Mouse (Mus musculus): Measurements from ENCODE around the gene Gm49361.
"Not testable (repeated sequence)": the region's sequence is repeated elsewhere in the genome, so short reads cannot be mapped to it uniquely, and the experiment has no call there.

Gm49361 gene

DNA sequence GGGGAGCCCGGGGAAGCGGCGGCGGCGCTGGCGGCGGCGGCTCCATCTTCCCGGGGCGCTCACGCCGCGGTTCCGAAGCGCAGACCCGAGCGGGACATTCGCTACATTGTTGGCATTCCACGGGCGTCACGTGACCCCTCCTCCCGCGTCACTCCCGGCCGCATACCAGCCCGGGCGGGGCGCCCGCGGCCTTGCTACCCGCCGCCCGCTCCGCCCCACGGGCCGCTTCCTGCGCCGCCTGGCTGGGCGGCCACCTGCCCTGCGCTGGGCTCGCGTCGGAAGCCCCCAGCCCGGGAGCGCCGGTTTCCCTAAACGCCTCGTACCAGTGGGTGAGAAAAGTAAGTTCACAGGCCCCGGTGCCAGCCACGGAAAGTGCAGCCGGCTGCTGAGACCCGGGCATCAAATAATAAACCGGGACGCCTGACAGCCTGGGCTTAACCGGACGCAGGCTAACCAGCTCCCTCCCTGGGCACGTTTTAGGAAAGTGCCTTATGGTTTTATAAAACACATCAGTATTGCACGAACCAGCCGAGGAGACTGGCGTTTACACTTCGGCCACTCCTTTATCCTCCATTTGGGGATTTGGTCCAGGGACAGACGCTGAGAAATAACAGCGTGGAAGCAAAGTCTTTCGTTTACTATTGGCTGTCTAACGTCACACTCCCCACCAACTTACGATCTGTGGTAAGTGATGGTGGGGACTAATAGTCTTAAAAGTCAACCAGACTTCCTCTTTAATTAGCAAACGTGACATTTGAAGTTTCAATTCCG, at the start of gene Gm49361:
Gene Gm49361, minus strand, starts transcription at position 103 of the 771 bp plus-strand sequence.
- peak; percentile 89 for DNase-seq (ENCODE audit: extremely low read depth, insufficient read length, low spot score)

DNA sequence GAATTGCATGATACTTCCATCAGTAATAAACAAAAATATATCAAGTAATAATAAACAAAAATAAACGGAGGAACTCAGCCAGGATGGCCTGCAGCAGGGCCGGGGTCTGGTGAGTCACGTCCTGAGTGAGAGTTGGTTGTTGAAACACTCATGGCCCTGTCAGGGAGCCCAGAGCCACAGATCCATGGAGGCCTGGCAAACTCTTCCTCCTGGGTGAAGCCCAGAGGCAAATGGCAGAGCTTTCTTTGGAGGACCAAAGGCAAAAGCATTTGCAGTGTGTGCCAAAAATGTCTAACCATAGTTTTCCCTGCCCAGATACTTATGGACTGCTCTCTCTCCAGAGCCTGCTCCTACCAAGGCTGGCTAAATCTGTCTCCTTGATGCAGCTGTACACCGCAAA, 45.3 kb upstream of the Gm49361 start:
- DNase-seq (ENCODE audit: extremely low read depth, insufficient read length, low spot score), result peak; percentile 60

DNA sequence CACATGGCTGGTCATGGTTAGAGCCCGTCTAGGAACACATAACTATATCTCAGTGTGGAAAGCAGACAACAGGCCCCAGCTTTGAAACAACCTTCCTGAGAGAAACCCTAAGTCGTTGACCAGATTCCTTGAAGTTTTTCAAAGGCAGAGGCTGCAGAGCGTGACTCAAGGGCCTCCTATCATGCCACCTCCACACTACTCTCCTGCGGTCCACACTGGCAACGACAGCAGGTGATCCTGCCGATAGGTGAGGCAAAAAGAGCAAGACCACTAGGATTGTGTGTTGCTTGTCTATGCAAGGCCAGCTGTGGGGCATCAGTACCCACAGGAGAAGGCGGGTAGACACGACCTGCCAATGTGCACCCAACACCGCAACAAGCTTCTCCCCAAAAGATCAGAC, 43.9 kb upstream of the Gm49361 start:
- DNase-seq (ENCODE audit: extremely low read depth, insufficient read length, low spot score), result no peak

DNA sequence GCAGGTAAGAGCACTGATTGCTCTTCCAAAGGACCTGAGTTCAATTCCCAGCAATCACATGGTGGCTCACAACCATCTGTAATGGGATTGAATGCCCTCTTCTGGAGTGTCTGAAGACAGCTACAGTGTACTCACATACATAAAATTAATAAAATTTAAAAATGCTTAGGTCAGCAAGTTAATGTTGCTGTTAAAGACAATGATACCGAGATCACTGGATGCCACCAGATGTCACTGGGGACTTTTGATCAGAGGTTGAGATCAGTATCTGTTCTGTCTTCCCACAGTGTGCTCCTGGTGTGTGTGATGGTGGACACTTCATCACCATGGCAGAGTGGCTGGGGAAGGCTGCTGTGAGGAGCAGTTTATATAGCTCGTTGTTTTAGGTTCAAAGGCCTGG, 43.4 kb upstream of the Gm49361 start:
- no peak for DNase-seq (ENCODE audit: extremely low read depth, insufficient read length, low spot score)

DNA sequence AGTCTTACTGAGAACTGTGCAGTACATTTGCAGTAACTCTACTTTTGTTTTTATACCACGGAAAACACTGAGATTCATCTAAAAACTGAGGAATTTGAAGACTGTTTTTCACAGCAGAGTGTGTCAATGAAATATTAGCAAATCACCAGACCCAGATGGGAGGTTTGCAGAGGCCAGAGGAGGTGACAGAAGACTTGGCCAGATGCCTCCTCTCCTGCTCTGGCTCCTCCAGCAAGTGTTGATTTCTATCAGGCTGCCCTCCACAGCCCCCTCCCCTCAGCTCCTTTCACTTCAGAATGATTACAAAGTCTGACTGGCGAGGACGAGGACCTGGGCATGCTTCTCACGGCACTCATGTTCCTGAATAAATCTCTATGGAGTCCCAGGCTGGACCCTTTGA, 41.5 kb upstream of the Gm49361 start:
- DNase-seq (ENCODE audit: extremely low read depth, insufficient read length, low spot score), result no peak

DNA sequence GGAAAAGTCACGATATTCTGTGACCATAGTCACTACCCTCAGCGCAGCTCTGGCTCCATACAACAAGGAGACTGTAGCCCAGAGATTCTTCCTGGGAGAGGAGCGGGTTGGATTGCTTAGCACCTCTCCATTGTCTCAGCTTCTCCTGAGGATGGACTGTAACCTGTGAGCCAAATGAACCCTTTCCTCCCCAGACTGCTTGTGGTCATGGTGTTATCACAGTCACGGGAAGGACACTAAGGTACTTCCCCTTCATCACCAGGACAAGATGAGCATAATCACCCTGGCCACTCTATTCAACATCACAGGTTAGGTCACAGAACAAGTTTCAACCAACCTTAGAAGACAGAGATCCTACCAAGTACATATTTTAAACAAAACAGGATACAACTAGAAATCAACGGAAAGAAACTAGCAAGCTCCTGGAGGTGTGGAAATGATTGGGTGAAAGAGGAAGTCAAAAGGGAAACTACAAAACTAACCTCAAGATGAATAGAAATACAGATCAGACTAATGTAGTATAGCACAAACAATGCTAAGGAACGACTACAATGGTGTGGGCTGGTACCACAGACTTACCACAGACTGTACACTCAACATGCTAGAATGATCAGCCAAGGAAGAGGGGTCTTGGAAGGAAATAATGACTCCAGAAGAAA, 26.4 kb upstream of the Gm49361 start:
- no peak for DNase-seq (ENCODE audit: extremely low read depth, insufficient read length, low spot score)

DNA sequence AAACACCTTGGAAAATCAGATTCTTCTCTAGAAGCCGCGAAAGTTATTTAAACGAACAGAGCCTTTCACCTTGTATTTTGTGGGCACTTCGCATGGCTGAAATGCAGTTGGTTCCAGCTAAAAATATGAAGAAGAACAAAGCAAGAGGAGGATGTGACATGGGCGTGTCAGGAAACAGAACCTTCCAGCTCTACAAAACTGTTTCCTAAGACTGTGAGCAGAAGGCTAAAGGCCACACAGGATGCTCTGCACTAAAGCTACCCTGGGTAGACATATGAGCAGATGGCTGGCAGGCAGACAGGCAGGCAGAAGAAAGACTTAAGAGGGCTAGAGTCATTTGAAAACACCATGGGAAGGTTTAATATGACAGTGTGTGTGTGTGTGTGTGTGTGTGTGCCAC, 23.2 kb upstream of the Gm49361 start:
- DNase-seq (ENCODE audit: extremely low read depth, insufficient read length, low spot score), result no peak

DNA sequence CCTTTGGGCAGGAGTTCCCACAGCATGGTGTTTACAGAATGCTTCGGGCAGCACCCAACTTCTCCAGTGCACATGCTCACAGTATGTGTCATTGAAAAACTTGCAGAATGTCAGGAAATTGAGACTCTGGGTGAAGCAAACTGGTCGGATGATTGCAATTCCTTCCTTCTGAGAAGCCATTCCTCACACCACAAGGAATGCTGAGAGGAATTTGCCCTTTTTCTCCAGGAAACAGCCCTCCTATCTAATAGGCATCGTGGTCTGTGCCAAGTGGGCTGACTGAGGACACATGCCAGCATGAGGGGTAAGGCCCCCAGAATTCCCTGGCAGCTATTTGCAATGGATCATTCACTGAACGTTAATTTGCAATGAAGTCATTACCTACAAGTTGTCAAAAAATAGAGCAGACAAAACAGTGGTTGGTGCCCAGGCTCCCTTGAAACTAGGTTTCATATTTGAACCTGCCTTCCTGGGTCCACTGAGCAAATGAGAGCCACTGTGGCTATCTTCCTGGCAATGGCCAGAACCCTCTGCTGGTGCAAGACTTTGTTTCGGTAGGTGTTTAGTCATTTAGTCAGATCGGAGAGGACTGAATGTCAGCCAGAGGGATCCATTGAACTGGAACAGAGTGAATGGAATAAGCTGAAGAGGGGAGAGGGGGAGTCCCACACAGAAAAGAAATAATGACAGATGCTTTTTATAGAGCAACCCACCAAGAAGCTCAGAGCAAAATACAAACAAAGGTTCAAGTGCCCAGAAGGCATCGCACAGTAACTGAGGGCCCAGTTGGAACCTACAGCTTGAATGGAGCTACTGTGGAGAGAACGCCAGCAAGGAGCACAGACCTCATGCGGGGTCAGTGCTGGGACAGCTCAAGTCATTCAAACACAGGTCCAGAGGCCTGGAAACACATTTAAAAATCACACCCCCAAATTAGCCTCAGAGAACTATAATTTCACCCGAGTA, 14.8 kb upstream of the Gm49361 start:
- peak; percentile 75 for DNase-seq (ENCODE audit: extremely low read depth, insufficient read length, low spot score)

DNA sequence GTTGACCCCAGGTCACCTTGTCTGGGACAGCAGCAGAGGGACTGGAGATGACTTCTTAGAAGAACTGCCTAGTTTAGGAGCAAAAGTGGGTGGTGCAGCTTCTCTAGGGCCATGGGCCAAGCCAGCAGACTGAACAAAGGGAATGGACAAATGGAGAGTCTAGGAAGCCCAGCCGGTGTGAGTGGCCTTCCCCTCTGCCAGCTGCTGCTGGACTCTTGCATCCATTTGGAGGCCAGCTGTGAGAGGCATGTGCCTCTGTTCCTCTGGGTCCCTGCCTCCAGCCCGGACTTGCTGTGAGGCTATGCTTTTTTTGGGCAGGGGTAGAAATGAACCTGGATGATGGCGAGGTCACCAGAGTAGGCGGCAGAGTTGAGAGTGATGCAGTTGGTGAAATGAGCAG, 12.3 kb upstream of the Gm49361 start, which contains the start of gene Lats2:
Gene Lats2, minus strand, starts transcription at position 152 of the 400 bp plus-strand sequence.
- DNase-seq (ENCODE audit: extremely low read depth, insufficient read length, low spot score), result no peak

DNA sequence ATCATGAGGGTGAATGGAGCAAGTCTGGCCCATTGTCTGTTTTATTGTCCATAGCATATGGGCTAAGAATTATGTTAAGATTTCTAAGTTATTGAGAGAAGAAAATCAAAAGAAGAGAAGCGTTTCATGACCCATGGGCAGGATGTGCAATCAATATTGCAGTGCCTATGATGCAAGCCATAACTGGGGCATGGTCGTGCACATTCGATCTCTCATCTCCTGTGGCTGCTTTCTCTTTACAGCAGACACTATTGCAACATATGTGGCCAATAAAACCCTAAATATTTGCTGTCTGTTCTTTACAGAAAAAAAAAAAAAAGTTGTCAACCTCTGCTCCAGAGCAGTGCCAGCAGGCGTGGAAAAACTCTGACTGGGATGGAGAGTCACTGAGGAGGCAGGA, 10.2 kb upstream of the Gm49361 start:
- no peak for DNase-seq (ENCODE audit: extremely low read depth, insufficient read length, low spot score)

DNA sequence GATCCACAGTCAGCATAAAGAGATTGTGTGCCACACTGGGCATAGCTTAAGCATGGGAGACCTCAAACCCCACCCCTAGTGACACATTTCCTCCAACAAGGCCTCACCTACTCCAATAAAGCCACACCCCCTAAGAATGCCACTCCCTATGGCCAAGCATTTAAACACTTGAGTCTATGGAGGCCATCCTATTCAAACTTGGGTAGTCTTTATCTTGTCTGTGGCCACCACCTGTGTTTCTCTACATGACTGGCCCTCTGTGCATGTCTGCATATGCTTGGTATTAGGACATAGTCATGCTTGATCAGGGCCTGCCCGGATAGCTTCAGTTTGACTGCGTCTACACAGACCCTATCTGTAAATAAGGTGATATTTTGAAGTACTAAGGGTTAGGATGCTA, 9.8 kb upstream of the Gm49361 start:
- DNase-seq (ENCODE audit: extremely low read depth, insufficient read length, low spot score), result no peak

DNA sequence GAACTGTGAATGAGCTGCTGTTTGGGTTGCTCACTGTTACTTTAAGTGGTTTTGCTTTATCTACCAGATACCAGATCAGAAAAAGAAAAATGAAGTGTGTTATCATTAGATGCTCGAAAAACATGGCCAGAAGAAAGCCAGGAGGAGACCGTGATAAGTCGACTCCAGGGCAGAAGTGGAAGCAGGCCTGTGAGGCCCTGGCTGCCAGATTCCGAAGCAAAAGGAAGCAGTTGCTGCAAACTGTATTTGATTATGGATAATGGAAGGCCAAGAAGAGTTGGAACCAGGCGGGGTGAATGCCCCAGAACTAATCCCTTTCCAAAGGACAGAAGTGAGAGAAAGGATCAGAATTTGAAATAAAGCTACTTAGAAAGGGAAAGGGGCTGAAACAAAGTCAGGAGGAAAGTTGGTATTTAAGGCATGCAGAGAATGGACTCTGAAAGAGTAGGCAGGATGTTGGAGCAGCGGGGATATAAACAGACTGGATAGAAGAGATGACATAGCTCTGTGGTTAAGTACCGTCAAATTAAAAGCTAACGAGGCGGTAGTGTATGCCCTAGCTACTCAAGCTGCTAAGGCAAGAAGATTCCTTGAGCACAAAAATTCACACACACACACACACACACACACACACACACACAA, 7.6 kb upstream of the Gm49361 start:
- DNase-seq (ENCODE audit: extremely low read depth, insufficient read length, low spot score), result peak; percentile 29

DNA sequence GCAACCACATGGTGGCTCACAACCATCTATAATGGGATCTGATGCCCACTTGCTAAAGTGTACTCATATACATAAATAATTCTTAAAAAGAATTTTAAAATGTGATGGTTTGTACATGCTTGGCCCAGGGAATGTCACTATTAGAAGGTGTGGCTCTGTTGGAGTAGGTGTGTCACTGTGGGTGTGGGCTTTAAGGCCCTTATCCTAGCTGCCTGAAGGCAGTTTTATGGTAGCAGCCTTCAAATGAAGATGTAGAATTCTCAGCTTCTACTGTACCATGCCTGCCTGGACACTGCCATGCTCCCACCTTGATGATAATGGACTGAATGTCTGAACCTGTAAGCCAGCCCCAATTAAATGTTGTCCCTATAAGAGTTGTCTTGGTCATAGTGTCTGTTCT, 5.1 kb upstream of the Gm49361 start:
- DNase-seq (ENCODE audit: extremely low read depth, insufficient read length, low spot score), result not testable (repeated sequence)

DNA sequence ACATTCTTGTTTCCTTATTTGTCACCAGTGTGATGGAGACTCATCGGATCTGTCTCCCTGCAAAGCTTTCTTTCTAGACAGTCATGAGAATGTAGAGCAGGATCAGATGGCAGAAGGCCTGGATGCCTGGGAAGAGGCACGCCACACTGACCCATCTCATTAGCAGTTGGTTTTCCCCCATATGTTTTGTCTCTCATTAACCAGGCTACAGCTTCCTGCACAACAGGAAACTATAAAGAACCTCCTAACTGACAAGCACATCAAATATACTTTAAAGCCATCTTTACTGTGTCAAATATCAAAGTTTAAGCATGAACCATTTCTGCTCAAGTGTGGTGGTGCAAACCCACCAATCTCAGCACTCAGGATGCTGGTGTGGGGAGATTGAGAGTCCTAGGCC, 3.6 kb upstream of the Gm49361 start:
- DNase-seq (ENCODE audit: extremely low read depth, insufficient read length, low spot score), result no peak

DNA sequence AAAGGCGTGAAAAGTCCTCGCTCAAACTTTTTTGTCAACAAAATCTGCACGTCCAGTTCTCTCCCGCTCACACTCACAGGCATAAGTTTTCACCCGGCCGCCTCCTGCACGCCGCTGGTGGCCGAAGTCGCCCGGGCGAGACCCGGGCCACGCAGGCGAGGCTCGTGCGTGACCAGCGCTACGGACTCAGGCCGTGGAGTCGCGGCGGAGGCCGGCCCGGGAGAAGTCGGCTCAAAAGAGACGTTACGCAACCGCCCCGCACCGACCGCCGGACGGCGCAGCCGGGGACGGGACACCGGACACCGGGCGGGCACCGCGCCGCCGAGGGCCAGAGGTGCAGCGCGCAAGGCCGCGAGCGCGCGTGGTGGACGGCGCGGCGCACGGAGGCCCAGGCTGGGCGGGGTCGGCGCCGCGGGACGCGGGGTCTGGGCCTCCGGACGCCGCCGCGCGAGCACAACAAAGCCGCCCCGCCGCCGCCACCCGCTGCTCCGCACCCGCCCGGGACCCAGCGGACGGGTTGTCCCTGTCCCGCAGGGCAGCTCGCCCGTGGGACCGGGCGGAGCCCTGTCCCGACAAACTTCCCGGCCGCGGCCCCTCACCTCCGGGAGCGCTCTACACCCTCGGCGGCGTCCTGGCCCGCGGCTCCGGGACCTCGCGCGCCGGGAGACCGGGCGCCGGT, 473 bp downstream of the Gm49361 start:
- DNase-seq (ENCODE audit: extremely low read depth, insufficient read length, low spot score), result peak; percentile 69

DNA sequence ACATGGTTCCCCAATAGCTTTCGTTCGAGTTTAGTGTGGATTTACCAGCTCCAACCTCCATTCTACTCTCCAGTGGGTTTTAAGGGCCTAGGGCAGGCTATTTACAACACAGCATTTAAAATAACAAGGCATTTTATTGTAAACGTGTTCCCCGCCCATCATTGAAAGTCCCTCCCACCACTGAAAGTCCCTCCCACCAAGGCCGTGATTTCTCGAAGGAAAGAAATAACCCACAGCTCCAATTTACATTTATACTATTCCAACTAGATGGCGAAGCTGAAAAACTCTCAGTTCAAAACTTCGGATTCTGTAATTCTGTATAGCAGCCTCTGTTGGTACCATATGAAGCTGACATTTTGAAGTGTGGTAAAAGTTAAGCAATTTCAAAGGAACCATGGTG, 1.4 kb downstream of the Gm49361 start:
- peak; percentile 28 for DNase-seq (ENCODE audit: extremely low read depth, insufficient read length, low spot score)

DNA sequence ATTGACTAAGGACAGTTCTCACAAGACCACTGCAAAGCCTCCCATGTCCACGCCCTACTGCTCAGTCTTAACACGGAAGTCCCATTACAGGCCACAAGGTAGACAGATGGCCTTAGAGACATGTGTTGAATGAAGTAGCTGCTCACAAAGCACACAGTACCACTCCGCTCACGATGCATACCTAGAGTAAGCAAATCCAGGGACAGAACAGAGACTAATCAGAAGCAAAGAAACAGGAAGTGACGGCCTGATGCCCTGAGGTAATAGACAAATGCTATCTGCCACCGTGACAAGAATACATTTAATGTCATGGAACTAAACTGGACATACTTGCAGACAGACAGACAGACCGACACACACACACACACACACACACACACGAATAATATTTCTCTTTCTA, 5.3 kb downstream of the Gm49361 start:
- DNase-seq (ENCODE audit: extremely low read depth, insufficient read length, low spot score), result no peak

DNA sequence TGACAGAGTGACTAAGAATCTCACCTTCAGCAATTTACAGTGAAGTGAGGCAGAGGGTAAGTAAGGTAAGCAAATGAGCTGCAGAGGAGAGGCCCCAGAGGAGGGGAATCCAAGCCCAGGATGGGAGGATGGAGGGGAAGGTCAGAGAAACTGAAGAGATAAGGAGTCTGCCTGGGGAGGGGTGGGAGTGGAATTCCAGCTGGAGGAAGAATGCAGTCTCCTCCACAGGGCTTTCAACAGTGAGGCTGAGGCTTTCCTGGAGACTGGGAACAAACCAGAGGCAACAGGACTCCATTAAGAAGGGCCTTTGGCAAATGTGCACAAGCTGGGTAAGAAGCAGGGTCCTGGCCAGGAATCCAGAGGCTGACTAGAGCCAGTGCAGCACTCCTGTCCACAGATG, 8.8 kb downstream of the Gm49361 start:
- no peak for DNase-seq (ENCODE audit: extremely low read depth, insufficient read length, low spot score)

DNA sequence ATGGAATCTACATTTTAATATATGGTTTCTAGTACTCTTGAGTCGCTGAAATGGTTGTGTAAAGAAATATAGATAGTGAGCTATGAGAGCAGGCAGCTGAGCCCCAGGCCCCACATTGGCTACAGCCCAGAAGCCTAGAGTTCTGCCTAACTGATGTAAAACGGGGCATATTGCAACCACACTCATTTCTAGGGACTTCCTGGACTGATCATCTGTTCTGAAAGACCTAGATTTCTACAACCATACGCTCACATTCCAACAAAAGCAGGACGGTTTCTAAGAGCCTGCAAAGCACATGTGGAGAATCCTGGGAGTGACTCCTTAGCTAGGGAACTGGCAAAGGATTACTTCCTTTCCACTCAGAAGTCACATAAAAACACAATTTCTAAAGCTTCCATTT, 9.8 kb downstream of the Gm49361 start:
- no peak for DNase-seq (ENCODE audit: extremely low read depth, insufficient read length, low spot score)

DNA sequence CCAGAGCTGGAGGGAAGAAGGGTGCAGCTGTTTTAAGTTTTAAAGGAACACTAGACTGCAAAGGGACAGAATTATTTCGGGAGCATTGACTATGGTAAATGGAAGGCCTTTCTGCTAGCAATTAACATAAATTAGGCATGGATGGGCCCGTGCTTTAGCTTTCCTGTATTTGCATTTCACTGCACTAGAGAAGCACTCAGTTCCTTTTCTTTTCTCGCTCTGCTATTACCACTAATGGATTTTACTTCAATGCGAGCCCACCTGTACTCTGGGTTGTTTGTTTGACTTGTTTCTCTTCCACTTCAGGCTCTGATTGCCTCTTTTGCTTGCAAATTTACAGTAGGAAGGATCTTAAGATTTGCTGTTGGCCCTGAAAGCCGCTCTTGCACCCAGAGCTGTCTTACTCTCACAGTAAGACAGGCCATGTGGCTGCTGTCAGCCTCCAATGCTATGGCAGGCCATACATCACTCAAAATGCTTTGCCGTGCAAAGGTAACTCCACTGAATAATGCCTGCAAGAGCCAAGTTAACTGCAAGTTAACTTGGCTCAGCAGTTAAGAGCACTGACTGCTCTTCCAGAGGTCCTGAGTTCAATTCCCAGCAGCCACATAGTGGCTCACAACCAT, 13.1 kb downstream of the Gm49361 start:
- DNase-seq (ENCODE audit: extremely low read depth, insufficient read length, low spot score), result no peak

Measured in 3134 (cell line).